Mouse (Mus musculus) layer of hippocampus, postnatal 36 days (tissue): ENCODE measurements around the gene Olig3. TPM values are rescaled to one million over a fixed set of nuclear protein-coding genes. Genes with fewer than 3 reads are reported as not detected.

Experiments used
- DNase-seq, 2 experiments: peaks; one replicate each; pipeline ENCODE4 v3.0.0; 2022
- total RNA-seq, 2 experiments: library from RNA; stranded (reverse); gene quantifications; 2 replicates each; pipeline ENCODE4 v1.2.3; 2021

Olig3 gene
- total RNA-seq, result not detected

DNA sequence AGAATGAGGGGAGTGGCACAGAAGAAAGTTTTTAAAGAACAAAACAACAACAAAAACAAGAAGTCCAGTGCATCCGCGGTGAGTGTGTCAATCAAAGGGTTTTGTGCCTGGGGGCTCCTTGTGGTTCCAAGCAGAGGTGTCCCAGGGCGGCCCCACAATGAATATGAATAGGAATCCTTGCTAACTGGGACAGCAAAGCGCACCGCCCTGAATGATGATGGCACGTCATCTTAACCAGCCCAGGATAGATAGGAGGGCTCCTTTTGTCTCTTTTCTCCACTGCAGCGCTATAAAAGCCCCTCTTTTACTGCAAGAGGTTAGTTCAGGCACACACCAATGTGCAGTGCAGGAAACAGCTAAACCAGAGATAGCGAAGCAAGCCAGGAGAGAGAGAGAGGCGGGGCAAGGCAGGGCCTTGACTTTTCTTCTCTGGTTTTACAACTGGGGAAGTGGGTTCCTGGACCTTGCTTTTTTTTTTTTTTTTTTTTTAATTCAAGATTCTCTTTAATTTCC, at the start of gene Olig3:
Gene Olig3 (plus strand): TSS at position 463 of the 513 bp plus-strand sequence.
- DNase-seq, result no peak

DNA sequence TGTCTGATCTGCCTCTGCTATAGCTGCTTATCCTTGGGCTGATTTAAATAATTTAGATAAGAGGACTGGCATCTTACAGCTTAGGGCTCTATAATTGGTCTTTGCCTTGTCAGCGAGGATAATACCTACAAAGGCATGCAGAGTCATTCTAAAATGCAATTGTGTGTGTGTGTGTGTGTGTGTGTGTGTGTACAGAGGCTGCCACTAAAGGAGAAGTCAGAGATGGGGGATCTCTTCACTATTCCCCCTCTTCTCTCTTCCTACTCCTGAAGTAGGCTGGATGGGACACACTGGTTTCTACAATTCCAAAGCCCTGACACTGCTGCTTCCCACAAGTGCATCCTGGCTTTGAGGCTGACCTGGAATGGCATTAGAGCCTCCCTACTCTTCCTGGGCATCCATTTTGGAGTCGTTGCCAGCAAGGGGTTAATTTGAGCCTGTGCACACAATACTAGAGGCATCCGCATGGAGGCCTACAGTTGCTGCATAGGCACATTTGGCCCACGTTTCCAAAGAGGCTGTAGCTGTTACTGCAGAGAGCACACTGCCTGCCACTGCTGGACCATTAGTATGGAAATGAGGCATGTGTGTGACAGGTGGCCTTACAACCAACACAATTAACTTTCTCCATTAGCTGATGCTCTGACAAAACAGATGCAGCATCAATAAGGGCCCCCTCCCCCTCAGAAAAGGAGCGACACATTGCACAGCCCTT, 46.5 kb upstream of the Olig3 start:
- no peak for DNase-seq

DNA sequence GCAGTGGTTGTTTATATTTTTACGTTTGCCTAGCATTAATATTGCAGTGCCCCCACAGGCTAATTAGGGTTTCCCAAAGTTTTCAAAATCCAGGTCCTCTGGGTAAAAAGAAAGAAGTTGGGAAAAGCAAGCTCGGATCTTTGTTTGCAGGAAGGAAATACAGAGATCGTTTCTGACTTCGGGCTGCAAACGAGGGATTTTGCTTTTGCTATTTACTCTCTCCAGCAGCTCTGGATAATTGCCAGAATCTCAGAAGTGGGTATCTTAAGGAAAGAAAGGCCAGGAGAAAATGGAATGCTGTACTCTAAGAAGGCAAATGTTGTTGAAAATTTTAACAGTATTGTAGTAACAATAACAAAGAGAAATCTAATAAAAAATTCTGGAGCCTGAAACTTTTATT, 45.9 kb upstream of the Olig3 start:
- no peak for DNase-seq

DNA sequence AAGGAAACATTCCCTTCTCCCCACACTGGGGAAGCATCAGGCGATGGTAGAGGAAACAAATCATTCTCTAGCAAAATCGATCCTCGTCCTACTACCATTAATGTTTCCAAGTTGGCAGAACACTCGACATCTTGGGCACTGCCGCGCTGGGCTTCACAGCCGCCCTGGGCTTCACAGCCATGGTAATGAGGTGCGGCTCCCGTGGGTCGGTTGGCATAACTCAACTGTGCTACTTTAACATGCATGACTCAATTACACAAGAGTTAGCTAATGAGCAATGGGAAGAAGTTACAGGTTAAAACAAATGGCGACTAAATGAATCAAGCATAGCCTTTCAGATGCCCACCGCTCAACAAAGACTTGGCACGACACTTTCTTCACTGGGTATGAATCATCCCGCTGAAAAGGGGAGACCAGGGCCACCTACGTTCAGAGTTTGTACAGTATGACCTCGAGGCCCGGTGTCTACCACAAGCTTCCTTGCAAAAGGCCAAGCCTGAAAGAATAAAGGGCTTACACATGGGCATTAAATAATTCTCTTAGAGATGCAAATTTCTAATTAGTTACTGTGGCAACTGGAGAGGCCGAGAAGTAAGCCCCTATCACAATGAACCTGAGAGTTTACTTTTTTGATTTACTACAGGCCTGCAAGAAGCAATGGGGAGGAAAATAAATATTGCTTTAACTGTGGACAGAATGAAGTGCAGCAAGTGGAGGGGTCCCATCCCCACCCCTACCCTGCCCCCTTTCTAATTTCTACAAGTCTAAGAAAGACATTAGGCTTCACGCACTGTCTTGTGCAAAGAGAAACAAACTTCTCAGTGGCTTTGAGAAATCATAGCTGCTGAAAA, 38.1 kb upstream of the Olig3 start:
- DNase-seq, result no peak

DNA sequence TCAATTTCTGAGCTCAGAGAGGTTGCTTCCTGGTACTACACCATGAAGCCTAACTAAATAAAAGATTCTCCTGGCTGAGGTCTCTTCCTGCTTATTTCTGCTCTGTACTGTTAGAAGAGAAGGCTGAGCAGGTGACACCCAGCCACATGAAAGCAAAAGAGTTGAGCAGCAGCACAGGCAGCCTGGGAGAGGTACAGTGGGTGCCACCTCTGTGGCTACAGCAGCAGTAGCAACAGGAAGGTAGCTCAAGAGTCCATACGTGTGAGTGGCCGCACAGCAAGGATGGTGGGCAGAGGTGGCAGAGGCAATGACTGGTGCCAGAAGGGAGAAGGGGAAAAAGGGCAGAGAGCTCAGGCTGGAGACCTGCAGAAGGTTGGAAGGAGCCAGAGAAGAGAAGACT, 34.6 kb upstream of the Olig3 start:
- DNase-seq, result no peak

DNA sequence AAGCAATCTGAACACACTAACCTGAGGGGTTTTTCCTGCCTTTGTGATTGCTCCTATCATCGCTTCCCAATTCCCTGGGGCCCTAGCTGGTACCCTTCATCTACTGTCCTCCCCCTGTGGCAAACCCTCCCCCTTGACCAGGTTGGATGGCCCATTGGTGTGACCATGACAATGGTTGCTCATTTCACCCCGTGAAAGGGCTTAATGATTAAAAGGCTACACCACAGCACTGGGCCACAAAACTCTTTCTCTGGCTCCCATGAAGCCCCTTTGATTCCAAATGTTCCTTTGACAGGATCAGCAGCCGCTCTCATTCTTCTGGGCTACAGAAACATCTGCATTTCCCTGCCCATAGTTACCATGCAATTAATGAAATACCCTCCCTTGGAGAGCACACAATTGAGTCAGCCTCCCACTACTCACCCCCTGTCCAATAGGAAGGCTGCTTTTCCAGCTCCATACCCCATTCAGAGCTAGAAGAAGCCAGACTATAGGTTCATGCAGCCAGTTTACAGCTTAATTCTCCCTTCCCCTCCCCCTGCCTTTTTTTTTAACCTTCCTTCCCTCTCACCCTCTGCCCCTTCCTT, 27.0 kb upstream of the Olig3 start:
- no peak for DNase-seq

DNA sequence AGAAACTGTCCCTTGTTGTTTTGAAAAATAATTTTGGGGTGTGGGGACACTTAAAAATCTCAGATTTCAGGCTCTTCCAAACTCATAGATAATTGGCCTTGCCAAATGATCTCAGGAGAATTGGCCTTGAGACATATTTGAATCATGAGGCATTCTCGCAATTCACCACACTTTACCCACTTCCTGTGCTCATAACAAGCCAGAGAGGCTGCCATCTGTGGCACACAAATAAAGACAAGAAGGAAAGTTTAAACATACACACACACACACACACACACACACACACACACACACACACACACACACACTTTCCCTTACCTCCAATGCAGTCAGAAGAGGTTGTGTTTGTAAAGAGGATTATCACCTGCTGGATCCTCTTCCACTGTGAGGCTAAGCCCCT, 22.9 kb upstream of the Olig3 start:
- DNase-seq, result no peak

DNA sequence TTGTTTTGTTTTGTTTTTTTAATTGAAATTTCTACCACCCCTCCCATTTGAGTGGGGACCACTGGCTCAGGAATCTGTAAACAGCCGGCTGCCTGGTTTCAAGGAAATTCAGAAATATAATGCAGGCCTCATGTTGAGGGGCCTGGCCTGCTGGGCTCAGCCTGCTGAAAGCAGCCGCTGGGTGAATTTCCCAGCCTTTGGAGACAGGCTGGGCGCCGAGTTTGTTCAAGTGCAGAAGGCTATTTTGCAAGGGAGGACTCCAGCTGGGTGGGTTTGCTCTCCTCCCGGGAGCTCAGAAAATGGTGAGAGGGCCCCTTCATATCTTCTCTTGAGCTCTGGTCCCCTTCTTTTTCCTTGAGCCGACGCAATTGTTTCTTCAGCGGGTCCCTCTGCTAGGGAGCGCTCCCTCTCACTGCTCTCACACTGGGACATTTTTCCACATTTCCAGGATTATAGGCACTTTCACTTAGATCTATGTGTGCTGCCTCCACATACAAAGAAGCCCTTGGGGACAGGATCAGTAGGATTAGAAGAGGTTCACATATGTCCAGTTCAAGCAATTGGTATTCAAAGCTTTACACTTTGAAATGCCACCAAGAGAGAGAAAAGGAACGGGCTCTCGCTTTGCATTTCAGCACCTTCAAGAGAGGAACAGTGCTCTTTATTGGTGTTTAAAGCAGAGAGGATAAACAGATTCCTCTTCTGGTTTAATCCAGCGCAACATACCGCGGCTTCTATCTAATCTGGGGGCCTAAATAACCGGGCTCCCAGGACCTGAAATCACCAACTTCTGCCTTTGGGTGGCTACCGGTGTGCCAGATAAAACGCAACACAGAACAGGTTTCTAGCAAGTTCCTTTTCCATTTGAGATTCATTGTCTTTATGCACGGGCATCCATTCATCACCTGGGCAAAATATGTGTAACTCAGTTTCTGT, 17.4 kb upstream of the Olig3 start:
- DNase-seq, result no peak

DNA sequence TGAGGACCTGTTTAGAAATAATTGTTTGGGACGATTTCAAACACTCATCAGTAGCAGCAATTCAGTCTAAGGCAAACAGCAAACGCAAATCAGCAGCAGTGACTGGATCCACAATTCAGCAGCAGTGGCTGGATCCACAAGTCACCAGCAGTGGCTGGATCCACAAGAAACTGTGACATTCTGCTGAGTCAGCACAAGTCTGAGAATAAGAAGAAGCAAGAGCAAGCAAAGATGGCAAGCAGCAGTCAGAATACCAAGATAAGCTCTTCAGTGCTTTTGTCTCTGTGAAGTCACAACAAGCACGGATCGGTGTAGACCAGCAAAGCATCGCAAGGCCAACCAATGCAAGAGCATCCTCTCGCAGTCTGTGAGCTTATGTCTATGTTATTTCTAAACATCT, 12.3 kb upstream of the Olig3 start:
- no peak for DNase-seq

DNA sequence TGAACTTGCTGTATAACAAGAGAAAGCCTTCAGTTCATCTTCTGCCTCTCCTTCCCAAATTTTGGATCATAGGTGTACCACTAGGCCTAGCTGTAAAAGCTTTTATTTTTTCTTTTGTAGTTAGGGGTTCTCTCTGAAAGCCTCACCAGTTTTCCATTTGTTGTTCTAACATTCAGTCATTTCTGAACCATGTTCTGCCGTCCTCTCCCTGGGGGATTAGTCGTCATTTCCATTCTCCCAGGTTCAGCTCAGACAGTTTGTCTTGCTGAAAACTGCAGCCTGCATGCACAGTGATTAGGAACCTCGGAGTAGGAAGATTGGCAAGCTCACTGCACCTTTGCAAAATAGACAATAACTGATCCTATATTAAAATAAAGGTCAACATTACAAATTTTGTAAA, 7.0 kb upstream of the Olig3 start:
- no peak for DNase-seq

DNA sequence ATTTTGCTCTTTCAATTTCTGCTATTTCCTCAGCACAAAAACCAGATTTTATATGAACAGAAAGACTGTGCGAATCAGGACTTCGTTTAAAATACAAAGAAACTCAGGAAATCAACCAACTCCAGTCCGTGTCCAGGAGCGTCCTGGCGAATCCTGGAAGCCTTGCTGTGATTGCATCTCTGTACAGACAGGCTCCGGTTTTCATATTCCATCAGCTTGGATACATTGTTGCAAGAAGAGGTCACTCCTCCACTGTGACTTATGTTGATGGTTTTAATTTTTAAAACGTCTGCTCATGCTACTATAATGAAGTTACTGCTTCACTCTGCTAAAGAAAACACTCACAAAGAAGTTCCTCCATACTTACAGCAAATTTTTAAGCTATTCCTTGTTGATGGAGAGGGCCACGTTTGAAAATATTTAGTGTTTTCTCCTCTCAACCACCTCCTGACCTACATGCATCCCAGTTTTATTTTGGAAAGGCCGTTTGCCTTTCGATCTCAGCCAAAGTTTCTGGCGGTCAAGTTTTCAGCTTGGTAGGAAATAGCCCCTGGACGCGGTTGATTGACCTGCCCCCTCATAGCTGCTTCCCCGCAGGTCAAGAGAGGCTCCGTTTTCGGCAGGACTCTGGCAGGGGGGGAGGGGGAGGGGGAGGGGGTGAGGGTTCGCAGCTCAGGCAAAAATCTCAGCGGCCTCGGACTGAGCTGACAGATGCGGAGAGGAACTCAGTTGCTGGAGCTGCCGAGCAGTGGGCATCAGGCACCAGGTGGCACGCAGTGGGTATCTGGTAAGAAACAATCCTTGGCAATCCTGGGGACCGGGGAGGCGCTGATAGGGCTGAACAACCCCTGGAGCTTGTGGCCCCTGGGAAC, 4.1 kb upstream of the Olig3 start:
- no peak for DNase-seq

DNA sequence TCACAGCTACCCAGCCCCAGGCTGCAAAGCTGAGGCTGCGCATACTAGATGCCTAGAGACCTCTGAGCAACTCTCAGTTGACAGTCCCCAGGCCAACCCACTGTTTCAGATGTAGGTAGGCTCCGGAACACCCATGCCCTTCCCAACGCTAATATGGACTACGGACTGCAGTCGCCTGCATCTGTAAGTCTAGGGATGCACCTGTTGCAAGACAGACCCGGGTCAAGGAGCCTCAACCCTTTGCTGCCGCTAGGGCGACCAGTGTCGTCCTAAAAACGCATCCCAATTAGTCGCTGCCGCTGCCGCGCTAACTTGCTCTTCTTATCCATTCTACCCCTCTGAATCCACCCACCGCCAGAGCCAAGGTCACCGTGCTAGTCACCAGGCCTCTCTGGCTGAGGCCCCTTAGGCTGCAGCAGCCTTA, 3.4 kb upstream of the Olig3 start:
- no peak for DNase-seq

DNA sequence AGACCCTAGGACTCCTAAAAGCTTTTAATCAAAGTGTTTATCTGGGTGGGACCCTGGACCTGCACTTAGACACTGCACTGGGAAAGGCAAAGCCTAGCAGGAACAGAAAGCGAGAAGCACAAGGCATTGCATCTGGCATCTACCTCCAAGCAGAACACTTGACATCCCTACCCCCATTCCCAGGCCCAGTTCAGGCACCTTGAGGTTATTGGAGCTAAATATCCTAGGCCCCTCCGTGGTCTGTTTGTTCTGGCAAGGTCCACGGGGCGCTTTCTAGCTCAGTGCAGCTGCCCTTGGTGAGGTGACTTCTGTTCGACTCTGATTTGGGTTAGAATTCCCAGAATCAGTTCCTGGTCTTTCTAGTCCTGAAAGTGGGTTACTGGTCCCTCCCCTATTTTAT, 2.7 kb upstream of the Olig3 start:
- DNase-seq, result no peak

DNA sequence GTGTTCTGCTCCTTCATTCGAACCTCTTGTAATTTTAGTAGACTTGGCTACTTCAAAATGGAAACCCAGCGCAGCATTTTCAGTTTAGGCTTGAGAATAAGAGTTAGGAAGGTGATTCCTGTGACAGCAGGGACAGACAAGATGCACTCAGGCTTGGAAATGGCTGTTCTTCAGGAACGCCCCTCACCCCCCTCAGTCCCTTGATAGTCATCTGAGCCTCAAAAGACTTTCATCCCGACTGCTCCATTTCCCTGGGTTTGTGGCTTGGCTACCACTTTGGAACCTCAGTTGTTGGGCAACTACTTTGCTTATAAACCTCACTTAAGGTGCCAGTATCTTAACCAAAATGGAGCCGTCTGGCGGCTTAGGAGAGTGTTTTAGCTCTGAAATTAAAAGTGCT, 2.2 kb upstream of the Olig3 start:
- no peak for DNase-seq

DNA sequence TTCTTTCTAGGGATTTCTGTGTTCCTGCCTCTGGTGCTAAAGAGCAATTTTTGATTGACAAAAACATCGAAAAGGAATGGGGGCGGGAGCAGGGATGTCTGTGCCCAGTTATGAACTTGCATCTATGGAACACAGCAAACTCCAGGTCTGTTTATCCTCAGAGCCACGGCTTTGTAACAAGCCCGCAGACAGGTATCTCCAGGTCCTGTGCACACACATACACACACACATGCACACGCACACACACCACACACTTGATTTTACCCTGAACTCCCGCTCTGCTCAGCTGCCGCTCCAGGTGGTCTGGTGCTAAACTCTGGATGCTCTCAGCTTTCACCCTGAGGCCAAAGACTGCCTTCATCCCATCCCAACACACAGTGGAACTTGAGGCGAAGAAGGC, 1.3 kb upstream of the Olig3 start:
- DNase-seq, result no peak

DNA sequence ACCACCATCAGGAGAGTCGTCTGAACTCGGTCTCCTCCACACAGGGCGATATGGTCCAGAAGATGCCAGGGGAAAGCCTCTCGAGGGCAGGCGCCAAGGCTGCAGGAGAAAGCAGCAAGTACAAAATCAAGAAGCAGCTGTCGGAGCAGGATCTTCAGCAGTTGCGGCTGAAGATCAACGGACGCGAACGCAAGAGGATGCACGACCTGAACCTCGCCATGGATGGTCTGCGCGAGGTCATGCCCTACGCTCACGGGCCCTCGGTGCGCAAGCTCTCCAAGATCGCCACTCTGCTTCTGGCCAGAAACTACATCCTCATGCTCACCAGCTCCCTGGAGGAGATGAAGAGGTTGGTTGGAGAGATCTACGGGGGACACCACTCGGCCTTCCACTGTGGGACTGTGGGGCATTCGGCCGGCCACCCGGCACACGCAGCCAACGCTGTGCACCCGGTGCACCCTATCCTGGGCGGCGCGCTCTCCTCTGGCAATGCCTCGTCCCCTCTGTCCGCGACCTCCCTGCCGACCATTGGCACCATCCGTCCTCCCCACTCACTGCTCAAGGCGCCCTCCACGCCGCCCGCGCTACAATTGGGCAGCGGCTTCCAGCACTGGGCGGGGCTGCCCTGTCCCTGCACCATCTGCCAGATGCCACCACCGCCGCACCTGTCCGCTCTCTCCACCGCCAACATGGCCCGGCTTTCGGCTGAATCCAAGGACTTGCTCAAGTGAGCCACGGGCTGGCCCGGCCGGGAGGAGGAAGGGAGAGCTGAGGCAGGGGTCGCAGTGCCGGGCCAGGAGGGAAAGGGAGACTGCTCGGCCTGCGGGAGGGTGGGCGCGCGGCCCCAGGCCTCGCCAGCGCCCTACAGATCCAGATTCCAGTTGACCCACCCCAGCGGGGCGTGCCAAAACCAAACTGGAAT, 648 bp downstream of the Olig3 start:
- DNase-seq, result no peak

DNA sequence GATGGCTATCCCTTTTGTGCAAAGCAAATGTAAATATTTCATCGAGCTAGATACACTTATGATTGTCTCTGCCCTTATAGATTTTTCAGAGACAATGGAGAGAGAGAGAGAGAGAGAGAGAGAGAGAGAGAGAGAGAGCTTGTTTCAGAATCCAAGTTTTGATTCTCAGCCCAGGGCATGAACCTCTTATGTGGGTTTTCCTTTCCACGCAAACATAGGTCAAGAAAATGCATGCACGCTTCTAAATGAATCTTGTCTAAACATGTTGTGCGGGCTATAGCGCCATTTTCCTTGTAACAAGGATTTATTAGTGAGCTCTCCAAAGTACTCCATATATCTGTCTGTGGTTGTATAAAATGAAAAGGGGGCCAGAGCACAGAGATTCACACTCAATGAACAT, 1.5 kb downstream of the Olig3 start:
- DNase-seq, result no peak

DNA sequence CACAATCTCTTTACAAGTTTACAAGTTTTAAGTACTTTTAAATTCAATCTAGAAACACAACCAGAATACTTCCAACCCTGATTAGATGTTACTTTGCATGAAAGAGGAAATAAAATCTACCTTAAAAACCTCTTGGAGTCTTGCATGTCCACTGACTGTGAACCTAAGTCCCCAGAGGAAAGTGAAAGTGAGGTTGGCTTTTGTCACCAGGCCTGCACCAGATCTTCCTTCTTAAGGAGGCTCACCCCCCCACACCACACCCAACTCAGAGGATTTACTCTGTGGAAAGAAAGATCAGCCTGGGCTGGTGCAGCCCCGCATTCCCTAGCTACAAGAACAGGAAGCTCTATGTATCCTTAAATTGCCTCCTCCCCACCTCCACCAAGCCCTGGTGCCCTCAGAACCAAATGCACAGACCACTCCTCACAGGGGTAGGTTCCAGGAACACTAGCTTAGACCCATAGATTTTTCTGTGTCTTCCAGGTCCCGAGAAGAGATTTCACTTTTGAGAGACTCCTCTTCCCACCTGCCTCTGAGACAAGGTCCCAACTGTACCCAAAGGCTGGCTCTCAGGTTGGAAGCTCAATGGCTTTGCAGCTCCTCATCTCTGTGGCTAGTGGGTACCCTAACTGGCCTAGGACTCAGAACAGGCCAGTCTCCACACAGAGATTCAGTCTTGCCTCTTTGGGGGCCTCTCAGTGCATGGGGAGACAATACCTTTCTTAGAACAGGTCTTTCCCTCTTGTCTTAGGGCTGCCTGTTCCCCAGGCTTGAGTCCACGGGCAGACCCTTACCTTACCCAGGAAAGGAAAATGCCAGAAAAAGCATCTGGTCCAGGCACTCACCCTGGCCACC, 4.3 kb downstream of the Olig3 start:
- DNase-seq, result no peak
